Mouse (Mus musculus) heart, postnatal 14 days (tissue): ENCODE measurements around the gene Dnah8. TPM values are rescaled to one million over a fixed set of nuclear protein-coding genes. Genes with fewer than 3 reads are reported as not detected.
"Not testable (repeated sequence)": the region's sequence is repeated elsewhere in the genome, so short reads cannot be mapped to it uniquely, and the experiment has no call there.

Experiments used
- DNase-seq, 2 experiments: peaks; one replicate each; pipeline ENCODE4 v3.0.0; 2021 to 2022
- intact Hi-C: fragments of 180-260 bp; cut with DNase I; formaldehyde crosslinking; loops from one replicate; pipeline ENCODE4 v1.15.1; 2025
- long read RNA-seq, 2 experiments: library from polyadenylated mRNA; stranded (forward); transcript quantifications; one replicate each; pipeline ENCODE4 v2.0.0; 2021
- total RNA-seq, 2 experiments: library from RNA; stranded (reverse); gene quantifications; 2 replicates each; pipeline ENCODE4 v1.2.3; 2021

Gene Dnah8
- total RNA-seq: 1 to 10 TPM; 1.5 to 1.6 TPM
- long read RNA-seq, experiment 1: 0 reads
- long read RNA-seq, experiment 2, partial matches to known transcripts: 0 of 1 reads
- long read RNA-seq, experiment 2, other reads (novel, unspliced or antisense): 1 of 1 reads

GRCm38 (mm10) chr17:30624132-30624531, at the start of gene Dnah8:
Gene Dnah8 (plus strand): TSS chr17:30624354.
- intact Hi-C loops, DNase-seq: not testable (repeated sequence)

GRCm38 (mm10) chr17:30574783-30575075, 49.4 kb upstream of the Dnah8 start:
- intact Hi-C loops: loop anchor here (5.0 kb wide), 1 partner anchor 38 kb away; no protein-coding TSS in a partner anchor
- DNase-seq: no peak

- intact Hi-C loops: loop anchor here (5.0 kb wide), 1 partner anchor 37 kb away; no protein-coding TSS in a partner anchor
- no peak for DNase-seq
Measured at GRCm38 (mm10) chr17:30575121-30575904, 48.8 kb upstream of the Dnah8 start.

- intact Hi-C loops: loop anchor here (5.0 kb wide), 1 partner anchor 36 kb away; no protein-coding TSS in a partner anchor
- peak; percentile 96 to 97 for DNase-seq
Measured at GRCm38 (mm10) chr17:30575941-30576773, 48.0 kb upstream of the Dnah8 start, which contains the start of gene Btbd9. Gene Btbd9 (minus strand): TSS chr17:30576488.

GRCm38 (mm10) chr17:30576946-30577345, 47.2 kb upstream of the Dnah8 start:
- DNase-seq: no peak
- intact Hi-C loops: loop anchor here (5.0 kb wide), 1 partner anchor 35 kb away; no protein-coding TSS in a partner anchor

GRCm38 (mm10) chr17:30580781-30581180, 43.4 kb upstream of the Dnah8 start:
- intact Hi-C loops: no loop called here
- no peak for DNase-seq

- intact Hi-C loops: no loop called here
- no peak for DNase-seq
Measured at GRCm38 (mm10) chr17:30581201-30581600, 43.0 kb upstream of the Dnah8 start.

- no peak for DNase-seq
- intact Hi-C loops: no loop called here
Measured at GRCm38 (mm10) chr17:30582313-30582712, 41.8 kb upstream of the Dnah8 start.

GRCm38 (mm10) chr17:30583258-30584001, 40.7 kb upstream of the Dnah8 start:
- intact Hi-C loops: no loop called here
- DNase-seq: no peak

- DNase-seq: peak; percentile 52 to 68
- intact Hi-C loops: loop anchor here (1.0 to 10.0 kb wide), 3 partner anchors 31 to 616 kb away; partner anchors contain the start of gene Mdga1
Measured at GRCm38 (mm10) chr17:30590417-30591198, 33.5 kb upstream of the Dnah8 start.

- DNase-seq: no peak
- intact Hi-C loops: loop anchor here (10.0 kb wide), 2 partner anchors 480 to 620 kb away; partner anchors contain the start of gene Mdga1
Measured at GRCm38 (mm10) chr17:30594407-30594806, 29.7 kb upstream of the Dnah8 start.

GRCm38 (mm10) chr17:30594846-30595245, 29.3 kb upstream of the Dnah8 start:
- DNase-seq: no peak
- intact Hi-C loops: loop anchor here (10.0 kb wide), 2 partner anchors 480 to 620 kb away; partner anchors contain the start of gene Mdga1

- intact Hi-C loops: loop anchor here (10.0 kb wide), 2 partner anchors 483 to 623 kb away; partner anchors contain the start of gene Mdga1
- no peak for DNase-seq
Measured at GRCm38 (mm10) chr17:30597786-30598185, 26.4 kb upstream of the Dnah8 start.

- intact Hi-C loops: loop anchor here (10.0 kb wide), 2 partner anchors 483 to 623 kb away; partner anchors contain the start of gene Mdga1
- DNase-seq: no peak
Measured at GRCm38 (mm10) chr17:30598300-30598699, 25.9 kb upstream of the Dnah8 start.

GRCm38 (mm10) chr17:30602175-30602574, 22.0 kb upstream of the Dnah8 start:
- intact Hi-C loops: no loop called here
- no peak for DNase-seq

- intact Hi-C loops: no loop called here
- no peak for DNase-seq
Measured at GRCm38 (mm10) chr17:30604296-30604695, 19.9 kb upstream of the Dnah8 start.

GRCm38 (mm10) chr17:30605001-30605400, 19.2 kb upstream of the Dnah8 start:
- no peak for DNase-seq
- intact Hi-C loops: no loop called here

- no peak for DNase-seq
- intact Hi-C loops: no loop called here
Measured at GRCm38 (mm10) chr17:30606206-30606605, 17.9 kb upstream of the Dnah8 start.

GRCm38 (mm10) chr17:30606634-30607081, 17.5 kb upstream of the Dnah8 start:
- DNase-seq: no peak
- intact Hi-C loops: no loop called here
